Mouse (Mus musculus): Measurements from ENCODE around the gene Mast3.

Mast3 gene

DNA sequence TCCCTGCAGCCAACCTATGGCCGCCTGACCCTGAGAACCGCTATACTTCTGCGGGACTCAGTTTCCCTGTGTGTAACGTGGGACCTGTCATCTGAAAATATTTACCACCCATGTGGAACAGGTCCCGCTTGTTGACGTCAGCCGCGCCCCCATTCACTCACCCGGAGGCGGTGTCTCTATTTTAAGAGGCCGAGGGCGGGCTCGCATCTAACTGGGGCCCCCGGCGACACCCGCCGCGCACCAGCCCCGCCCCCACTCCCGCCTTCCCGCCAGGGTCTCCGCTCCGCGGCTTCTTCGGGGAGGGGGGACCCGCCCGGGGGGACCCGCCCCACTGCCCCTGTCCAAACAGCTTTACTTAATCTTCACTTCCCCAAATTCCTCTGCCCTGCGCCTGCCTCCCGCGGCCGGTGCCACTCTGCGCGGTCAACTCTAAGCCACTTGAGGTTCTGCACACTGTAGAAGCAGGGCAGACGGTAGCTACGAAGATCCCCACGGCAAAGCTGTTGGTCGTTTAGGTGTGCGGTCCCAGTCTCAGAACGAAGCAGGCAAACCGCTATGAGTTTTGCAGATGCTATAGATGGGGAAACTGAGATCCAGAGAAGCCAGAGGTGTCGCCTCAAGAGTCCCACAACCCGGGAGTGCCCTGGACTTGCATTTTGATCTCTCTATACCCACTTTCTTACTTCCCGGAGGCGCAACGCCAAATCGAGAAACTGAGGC lies 933 bp downstream of the Mast3 start:
- peak; percentile 90 to 93 for DNase-seq (ENCODE audit: low spot score in 2 of 2)

DNA sequence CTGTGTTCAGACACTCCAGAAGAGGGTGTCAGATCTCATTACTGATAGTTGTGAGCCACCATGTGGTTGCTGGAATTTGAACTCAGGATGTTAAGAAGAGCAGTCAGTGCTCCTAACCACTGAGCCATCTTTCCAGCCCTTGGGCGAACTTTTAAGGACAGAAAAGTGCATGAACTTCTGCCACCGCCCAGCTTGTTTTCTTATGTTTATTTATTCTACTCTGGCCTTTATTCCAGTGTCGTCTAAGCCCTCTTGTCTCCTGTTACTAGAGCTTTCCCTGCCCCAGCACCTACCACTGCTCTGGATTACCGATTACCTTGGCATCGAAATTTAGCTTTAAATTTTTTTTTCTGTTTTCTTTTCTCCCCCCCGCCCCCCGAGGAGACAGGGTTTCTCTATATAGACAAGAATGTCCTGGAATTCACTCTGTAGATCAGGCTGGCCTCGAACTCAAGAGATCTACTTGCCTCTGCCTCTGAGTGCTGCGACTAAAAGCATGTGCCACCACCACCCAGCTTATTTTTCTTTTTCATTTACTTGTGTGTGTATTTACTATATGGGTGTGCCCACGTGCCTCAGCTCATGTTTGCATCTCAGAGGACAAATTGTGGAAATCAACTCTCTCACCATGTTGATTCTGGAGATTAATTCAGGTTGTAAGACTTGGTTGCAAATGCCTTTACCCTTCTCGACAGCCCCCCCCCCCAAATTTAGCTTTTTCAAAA lies 1.9 kb downstream of the Mast3 start:
- no peak for DNase-seq (ENCODE audit: low spot score in 2 of 2)

DNA sequence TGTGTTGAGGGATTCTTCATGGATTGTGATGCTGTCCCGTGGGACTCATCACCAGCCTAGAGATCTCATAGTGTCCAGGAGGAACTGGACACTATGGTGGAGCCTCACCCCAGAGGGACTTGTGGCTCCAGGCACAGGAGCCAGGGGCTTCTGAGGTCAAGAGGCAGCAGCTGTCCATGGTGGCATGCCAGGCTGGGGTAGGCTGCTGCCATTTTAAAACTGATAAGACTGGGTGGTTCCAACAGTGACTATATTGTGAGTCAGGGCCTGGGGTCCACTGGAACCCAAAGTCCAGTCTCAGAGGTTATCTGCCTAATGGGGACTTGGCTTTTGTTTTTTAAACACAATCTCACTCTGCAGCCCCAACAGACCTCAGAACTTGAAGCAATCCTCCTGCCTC lies 3.0 kb downstream of the Mast3 start:
- no peak for DNase-seq (ENCODE audit: low spot score in 2 of 2)

DNA sequence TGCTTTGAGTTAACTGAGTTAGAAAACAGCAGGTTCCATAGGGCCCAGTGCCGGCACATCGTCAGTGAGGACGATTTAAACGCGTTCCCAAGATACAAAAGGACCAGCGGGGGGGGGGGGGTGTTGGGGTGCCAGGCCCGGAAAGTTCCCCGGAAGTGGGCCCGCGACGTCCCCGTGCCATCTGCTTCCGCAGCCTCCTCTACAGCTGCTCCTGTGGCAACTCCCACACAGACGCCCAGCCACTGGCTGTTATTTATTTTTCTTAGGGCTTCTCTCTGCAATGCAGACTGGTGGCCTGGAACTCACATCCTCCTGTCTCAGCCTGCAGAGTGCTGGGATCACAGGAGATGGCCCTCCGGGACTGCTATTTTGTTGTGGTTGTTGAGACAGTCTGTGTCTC lies 3.7 kb downstream of the Mast3 start:
- peak in 1 of 2 experiments; percentile 40 for DNase-seq (ENCODE audit: low spot score in 2 of 2)

DNA sequence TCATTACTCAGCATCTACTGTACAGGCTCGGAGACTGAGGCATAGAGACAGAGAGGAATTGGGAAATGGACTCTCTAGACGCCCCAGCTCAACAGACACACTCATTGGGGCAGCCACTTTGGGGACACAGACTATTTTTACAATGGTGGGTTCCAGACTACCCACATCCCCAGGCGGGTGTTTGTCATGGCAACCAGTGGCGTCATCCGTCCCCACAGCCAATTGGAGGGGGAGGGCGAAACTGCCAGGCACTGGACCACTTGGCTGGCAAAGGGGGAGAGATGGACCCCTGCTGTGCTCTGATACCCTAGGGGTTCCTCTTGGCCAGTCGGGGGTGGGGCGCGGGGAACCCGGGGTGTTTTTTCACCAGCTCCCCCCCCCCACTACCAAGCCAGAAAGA lies 4.2 kb downstream of the Mast3 start:
- no peak for DNase-seq (ENCODE audit: low spot score in 2 of 2)

DNA sequence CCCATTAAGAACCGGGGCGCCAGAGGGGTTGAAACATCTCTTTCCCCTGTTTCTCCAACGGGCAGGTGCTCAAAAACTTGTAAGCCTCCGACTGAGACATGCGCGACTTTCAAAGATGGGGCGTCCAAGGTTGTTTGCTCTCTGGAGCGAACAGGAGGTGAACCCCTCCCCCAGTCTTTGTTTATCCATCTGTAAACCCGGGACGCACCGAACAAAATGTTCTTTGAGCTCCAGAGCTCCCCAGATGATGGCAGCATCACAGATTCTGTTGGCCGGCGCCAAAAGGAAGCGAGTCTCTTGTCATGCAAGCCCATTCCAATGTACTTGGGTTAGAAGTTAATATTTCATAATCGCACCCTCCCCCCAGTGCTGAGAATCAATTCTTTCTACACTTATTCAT lies 6.6 kb downstream of the Mast3 start:
- no peak for DNase-seq (ENCODE audit: low spot score in 2 of 2)

DNA sequence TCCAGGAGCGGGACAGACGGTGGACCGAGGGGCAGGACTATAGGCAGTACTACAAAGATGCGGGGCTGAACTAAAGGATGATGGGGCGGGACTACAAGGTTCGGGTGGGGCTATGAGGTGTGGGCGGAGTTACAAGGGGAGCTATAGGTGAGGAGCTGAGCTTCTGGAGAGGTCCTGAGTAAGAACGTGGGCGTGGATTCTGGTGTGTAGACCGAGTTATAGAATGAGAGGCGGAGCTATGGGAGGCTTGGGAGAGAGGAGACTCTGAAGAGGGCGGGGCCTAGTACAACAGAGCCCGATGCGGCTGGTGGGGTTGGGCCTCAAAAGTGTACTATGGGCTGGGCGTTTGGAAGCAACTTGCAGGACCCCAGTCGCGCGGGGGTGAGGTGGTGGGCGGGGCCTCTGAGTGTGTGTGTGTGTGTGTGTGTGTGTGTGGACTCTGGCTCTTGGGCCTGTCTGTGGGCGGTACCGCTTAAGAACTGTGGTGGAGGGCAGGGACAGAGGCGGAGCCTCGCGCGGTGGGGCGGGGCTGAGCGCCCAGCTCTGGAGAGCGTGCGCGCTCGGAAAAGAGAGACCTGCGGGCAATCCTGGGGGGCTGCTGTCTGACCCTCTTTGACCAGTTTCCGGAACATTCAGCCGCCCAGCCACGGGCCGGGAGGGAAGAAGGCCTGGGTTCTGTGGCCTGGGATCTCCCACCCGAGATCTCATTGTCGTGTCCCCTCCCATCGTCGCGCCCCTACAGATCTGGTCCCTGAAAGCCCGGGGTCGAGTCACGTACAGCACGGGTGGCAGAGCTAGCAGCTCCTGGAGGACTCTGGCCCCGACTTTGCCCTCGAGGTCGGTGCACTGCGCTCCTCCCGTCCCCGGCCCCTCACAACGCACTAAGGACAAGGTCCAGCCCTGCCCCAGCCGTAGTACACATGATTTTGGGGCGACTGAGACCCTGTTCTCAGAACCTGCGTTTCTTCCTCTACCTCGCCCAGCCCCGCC lies 7.5 kb downstream of the Mast3 start:
- peak; percentile 86 to 87 for DNase-seq (ENCODE audit: low spot score in 2 of 2)

DNA sequence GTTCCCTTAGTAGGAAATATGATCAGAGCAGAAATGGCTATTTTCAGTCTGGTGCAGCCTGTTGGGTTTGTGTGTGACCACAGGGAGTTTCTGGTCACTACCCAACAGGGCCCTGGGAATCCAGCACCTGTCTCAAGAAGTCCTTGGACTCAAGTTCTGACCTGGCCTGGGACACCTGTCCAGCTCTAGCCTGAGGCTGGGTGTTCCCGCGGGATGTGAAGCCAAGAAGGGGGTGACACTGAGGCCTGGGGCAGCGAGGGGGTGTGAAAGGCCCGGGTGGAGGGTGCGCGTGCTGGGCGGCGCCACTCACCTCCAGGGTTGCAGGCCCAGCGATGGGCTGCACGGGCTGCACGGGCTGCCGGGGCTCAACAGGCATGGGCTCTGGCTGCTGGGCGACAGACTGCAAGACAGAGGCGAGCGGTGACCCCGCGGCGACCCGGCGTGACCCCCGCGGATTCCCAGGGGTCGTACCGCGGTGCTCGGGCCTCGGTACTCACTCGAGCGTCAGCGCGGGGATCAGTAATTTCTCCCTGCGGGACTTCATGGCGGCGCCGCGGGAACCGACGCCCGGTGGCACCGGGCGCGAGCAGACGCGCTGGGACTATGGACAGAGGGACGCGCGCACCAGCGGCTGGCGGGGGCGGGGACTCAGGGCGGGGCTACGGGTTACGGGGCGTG lies 8.3 kb downstream of the Mast3 start:
- no peak for DNase-seq (ENCODE audit: low spot score in 2 of 2)

DNA sequence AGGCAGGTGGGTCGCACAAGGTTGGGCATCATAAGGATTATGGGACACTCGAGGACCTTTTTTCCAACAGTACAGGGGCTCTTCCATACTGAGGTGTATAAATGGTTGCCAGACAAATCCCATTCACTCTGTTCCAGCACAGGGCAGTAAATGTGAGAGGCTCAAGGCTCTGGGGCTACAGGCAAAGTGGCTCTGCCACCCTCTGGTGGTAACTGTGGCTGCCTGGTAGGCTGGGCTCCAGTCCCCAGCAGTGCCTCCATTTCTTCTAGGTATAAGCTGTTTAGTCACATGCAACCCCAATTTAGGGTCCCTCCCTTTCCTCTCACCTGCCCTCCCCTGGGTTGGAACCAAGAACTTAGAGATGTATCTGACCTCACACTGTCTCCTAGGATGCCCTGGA lies 9.5 kb downstream of the Mast3 start:
- DNase-seq (ENCODE audit: low spot score in 2 of 2) = no peak

DNA sequence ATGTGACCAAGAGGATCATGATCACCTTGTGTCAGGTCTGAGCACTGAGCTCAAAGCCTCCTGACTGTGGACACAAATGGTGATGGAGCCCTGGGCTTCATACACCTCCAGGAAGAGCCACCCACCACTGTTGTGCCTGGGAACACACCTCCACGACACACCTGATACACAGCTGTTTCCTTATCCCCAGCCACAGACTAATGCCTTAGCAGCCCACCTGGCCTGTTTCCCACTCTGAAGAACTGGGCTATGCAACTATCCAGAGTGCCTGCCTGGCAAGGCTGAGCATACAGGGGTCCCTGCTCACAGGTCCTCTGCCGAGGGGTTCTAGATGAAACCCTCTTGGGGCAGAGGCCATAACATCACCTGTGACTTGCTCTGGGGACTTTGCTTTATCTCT lies 10.6 kb downstream of the Mast3 start:
- no peak for DNase-seq (ENCODE audit: low spot score in 2 of 2)

DNA sequence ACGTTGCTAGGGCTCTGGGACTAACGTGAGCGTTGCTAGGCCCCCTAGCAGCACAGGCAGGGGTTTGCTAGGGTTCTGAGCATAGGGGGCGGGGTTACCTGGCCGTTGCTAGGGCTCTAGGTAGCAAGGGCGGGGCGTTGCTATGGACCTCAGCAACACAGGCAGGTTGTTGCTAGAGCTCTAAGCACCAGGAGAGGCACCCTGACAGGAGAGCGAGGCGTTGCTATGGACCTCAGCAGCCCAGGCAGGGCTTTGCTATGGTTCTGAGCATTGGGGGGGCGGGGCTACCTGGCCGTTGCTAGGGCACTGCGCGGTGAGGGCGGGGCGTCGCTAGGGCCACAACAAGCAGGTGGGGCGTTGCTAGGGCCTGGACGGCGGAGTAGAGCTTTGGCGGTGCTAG lies 12.2 kb downstream of the Mast3 start:
- peak in 1 of 2 experiments; percentile 76 for DNase-seq (ENCODE audit: low spot score in 2 of 2)

DNA sequence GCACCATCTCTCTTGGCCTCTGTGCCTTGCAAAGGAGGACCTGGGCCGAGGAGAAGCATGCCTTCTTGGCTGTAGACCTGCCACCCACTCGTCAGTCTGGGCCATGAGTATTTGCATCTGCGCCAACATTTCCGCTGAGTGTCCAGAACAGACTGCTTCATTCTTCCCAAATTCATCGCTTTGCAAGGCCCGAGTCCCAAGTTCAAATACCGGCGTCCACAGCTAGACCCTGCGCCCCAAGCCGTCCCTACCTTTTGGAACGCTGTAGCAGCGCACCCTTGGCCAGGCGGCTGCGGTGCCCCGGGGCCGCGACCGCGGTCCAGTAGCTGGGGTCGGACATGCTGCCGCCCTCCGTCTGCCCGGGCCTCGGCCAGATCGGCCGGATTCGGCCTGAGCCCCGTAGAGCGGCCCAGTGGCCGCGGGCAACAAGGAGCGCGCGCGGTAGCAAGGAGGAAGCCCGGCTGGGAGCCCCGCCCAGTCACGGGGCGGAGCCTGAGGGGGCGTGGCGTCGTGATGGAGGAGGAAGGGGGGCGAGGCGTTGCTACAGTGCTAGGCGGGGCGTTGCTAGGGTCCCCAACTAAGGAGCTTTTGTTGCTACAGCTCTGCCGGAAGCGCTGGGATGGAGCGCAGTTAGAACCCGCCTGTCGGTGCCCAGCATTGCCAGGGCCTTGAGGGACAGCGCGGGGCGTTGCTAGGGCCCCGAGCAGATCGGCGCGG lies 12.7 kb downstream of the Mast3 start:
- peak; percentile 97 to 98 for DNase-seq (ENCODE audit: low spot score in 2 of 2)

DNA sequence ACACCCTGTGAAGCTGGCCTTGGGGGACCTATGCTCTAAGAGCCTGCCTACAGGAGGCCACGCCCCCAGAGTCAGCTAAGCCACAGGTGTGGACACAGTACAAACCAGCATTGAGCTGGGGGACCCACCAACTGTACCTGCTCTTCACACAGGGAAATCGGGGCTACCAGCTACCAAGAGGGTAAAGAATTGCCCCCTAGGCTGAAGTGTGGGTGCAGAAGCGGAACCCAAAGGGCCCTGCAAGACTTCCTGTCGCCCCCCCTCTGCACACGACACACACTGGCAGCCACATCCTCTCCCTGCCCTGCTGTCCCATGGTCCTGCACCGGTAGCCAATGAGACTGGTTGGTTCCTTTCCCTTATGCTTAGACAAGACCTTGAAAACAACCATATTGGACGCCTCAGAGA lies 13.6 kb downstream of the Mast3 start:
- DNase-seq (ENCODE audit: low spot score in 2 of 2) = peak; percentile 86

DNA sequence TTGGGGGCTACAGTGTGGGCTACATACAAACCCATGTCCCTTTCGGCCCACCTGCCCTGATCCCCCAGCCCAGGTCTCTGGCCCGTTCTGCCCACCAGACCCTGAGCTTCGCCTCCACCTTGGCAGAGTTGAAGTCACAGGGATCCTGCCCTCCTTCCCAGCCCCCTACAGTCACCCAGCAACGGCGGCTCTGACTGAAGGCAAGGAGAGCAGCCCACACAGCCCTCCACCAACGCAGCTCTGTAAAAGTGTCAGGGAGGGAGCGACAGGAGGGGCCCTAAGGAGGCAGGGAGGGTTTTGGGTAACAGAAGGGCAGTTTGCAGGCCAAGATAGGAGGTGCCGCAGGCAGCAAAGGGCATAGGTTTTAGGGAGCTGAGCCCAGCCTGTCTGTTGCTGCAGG lies 14.0 kb downstream of the Mast3 start:
- DNase-seq (ENCODE audit: low spot score in 2 of 2) = no peak

DNA sequence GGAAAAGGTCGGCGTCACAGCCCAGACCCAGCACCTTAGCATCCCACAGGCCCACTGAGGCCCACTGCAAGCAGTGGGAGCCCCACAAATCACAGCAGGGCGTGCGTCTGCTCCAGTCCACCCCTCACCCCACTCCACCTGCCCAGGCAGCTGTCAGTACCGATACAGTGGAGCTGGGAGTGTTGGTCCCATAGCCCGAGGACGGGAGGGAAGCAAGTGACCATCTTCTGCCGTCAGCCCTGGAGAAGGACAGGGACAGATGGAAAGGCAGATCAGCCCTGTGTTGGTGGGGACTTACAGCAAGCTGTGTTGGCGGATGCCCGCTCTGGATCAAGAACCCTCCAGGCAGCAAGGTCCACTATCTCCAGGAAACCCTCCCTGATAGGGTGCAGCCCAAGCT lies 15.8 kb downstream of the Mast3 start:
- DNase-seq (ENCODE audit: low spot score in 2 of 2) = no peak

DNA sequence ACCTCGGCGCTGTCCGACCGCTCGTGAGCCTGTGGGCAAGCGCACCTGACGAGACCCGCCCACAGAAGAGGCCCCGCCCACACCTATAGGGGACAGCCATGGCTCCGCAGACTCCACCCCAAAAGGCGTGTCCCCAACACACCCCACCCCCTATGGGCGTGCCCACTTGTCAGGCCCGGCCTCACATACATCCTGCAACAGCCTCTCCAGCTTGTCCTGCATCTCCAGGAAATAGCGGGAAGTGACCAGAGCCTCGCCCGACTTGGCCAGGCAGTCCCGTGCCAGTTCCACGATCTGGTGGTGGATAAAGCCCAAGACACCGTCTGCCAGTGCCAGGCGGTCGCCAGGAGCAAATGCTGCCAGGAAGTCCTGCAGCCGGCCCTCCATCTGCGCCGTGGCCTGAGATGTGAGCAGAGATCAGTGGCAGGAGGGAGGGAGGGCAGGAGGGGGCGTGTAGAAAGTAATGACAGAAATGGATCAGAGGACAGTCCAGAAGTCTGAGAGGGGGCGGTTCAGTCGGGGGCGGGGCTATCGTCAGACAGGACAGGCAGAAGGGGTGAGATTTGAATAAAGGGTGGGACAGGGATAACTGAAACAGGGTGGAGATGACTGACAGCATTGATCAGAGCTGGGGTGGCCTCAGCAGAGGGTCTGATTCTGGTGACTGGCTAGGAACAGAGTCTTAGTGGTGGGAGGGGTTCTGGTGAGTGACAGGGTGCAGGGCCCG lies 16.8 kb downstream of the Mast3 start:
- no peak for DNase-seq (ENCODE audit: low spot score in 2 of 2)

DNA sequence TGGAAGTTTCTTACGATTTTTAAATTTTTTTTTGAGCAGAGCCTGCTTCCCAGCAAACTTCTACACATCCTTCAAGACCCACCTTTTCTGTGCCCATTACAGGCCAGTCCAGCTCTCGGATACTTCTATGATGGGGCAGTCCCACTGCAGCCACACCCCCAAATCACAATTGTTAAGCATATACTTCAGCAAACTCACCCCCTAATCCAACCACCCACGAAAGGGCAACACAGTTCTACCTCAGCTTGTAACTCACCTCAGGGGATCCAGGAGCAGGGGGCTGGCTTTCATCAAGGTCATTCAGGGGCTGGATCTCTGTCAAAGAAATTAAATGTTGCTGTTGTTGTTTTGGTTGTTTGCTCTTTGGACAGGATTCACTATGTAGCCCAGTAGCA lies 17.8 kb downstream of the Mast3 start:
- no peak for DNase-seq (ENCODE audit: low spot score in 2 of 2)

DNA sequence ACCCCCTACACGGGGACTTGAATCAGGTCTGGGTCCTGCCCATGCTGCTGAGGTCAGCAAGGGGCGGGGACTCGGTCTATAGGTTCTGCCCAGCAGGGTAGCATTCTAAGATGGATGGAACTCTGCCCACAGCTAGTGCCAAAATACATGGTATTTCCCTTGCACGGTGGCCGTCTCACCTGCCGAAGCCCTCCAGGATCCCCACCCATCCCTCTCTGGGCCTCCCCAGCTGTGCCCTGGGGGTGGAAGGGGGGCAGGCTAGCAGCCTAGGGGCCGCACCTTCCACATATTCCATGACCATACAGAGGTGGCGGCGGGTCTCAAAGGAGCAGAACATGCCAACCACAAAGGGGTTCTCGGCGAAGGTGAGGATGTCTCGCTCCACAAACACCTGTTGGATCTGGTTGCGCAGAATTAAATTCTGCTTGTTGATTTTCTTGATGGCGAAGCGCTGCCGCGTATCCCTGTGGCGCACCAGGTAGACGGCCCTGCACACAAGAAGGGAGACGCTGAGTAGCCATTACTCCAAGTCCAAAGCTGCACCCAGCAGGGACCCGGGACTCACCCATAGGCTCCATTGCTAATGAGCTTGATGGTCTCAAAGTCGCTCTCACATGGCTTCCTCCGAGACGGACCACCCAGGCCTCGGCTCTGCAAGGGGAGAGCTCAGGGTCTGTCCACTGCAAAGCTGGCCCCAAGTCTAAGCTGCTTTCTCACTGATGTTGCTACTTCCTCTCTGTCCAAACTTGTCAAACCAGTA lies 18.4 kb downstream of the Mast3 start:
- no peak for DNase-seq (ENCODE audit: low spot score in 2 of 2)

DNA sequence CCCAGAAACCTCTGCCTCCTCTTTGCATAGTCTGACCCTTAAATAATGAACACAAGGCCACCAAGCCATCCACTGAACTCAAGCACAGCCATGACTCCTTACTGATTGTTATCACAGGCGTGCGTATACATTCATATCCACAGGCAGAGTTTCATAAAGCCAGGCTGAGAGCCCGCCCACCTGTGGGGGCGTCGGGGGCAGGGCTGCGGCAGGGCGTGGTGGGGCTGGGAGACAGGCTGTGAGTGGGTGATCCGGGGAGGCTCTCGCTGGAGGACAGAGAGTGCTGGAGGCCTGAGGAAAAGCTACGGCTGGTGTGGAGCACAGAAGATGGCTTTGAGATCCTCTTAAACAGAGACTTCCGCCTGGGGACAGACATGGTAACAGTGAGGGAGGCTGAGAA lies 24.8 kb downstream of the Mast3 start:
- DNase-seq (ENCODE audit: low spot score in 2 of 2) = no peak

Measured in spleen, postnatal 36 days (tissue).